Mouse (Mus musculus) limb, embryonic 11.5 days (tissue): ENCODE data around the gene Gstz1. TPM values are rescaled to one million over a fixed set of nuclear protein-coding genes. Genes with fewer than 3 reads are reported as not detected.
"Not testable (repeated sequence)": the region's sequence is repeated elsewhere in the genome, so short reads cannot be mapped to it uniquely, and the experiment has no call there.

Experiments used
- ATAC-seq: fragments of 200-750 bp; cut with Nextera tagmentation; 2 replicates; pipeline ENCODE4 v1.8.0; 2017; ENCODE audit warnings: low read depth; ENCODE audit not compliant: insufficient number of reproducible peaks, low FRiP score, low TSS enrichment
- DNase-seq: peaks from one replicate; pipeline ENCODE4 v3.0.0-alpha.2; 2015; ENCODE audit warnings: low spot score
- H3K27ac ChIP-seq: fragments of 300-500 bp; sonication (generic); replicated peaks from 2 replicates; pipeline ENCODE4 v1.5.1; 2014; ENCODE audit warnings: low read depth, mild to moderate bottlenecking, low read length
- H3K27me3 ChIP-seq: fragments of 300-500 bp; sonication (generic); 2 replicates; pipeline ENCODE4 v1.6.1; 2014; ENCODE audit warnings: mild to moderate bottlenecking, low read length, mixed read lengths; ENCODE audit not compliant: control insufficient read depth, insufficient read depth
- H3K36me3 ChIP-seq: fragments of 300-500 bp; sonication (generic); 2 replicates; pipeline ENCODE4 v1.6.1; 2014; ENCODE audit warnings: mild to moderate bottlenecking, low read length, moderate library complexity, mixed read lengths; ENCODE audit not compliant: control insufficient read depth, insufficient read depth
- H3K4me1 ChIP-seq: fragments of 300-500 bp; sonication (generic); 2 replicates; pipeline ENCODE4 v1.6.1; 2014; ENCODE audit warnings: low read length, mixed read lengths; ENCODE audit not compliant: control insufficient read depth, insufficient read depth
- H3K4me2 ChIP-seq: fragments of 300-500 bp; sonication (generic); 2 replicates; pipeline ENCODE4 v1.6.1; 2014; ENCODE audit warnings: low read depth, mild to moderate bottlenecking, moderate library complexity; ENCODE audit not compliant: severe bottlenecking
- H3K4me3 ChIP-seq: fragments of 300-500 bp; sonication (generic); 2 replicates; pipeline ENCODE4 v1.5.1; 2014; ENCODE audit warnings: low read depth, low read length
- H3K9ac ChIP-seq: fragments of 300-500 bp; sonication (generic); 2 replicates; pipeline ENCODE4 v1.6.1; 2014; ENCODE audit warnings: mild to moderate bottlenecking, low read length
- H3K9me3 ChIP-seq: fragments of 300-500 bp; sonication (generic); 2 replicates; pipeline ENCODE4 v1.6.1; 2016; ENCODE audit warnings: low read length; ENCODE audit not compliant: control insufficient read depth
- WGBS: fragments of 180-500 bp; shearing (Covaris S2); extraction: QIAGEN DNeasy Blood & Tissue Kit; methylation state at CpG from one replicate; pipeline ENCODE4 v1.1.7; 2014; 5-methylcytosine and 5-hydroxymethylcytosine counted together
- polyA plus RNA-seq: library from polyadenylated mRNA; unstranded; fragments of >200 nt; fragmentation: Nextera tagmentation; extraction: Ambion mirVana; gene quantifications from 2 replicates; pipeline ENCODE4 v1.2.1, GENCODE M21; 2014

Gene Gstz1
- polyA plus RNA-seq, 1 experiment from 2014 or later: 38.0 TPM

GRCm38 (mm10) chr12:87147395-87148089 is 577 bp downstream of the Gstz1 start, which contains the start of gene Pomt2:
Gene Pomt2 (minus strand): TSS chr12:87147968.
- DNase-seq: peak; percentile 92
- H3K4me2 ChIP-seq: peak within 1 kb of the TSS; percentile 51
- H3K27me3 ChIP-seq: no peaks in the 10 kb centered on the region
- peak within 1 kb of the TSS; percentile 89 for H3K4me3 ChIP-seq
- peak; percentile 95 for ATAC-seq
- peak within 1 kb of the TSS; percentile 93 for H3K27ac ChIP-seq
- WGBS: under 1% methylated on average over 61 of the region's 61 CpGs
- peaks cover 10% of the 10 kb centered on the region; the same call in 1 of the 2 replicates for H3K4me1 ChIP-seq
- H3K36me3 ChIP-seq: peaks cover 4% of the 10 kb centered on the region; the same call in 1 of the 2 replicates
- peak within 1 kb of the TSS; percentile 75 for H3K9ac ChIP-seq
- H3K9me3 ChIP-seq: no peaks in the 10 kb centered on the region; the same call in 1 of the 2 replicates

DNA sequence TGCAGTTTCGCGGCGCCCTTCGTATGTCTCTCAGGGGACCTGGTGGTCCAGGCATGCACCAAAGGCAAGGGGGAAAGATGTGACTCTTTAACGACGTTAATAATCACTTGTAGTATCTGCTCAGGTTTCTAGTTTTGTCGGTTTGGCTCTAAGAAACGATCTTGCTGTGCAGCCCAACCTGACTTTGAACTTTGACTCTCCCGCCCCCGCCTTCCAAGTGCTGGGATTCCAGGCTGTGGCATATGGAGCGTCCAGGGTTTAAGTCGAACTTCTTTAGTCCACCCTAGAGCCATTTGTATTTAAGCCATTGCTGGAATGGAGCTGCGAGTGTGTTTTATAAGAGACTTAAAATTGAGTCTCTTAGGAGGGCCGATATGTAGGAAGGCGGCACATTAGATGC is 1.2 kb downstream of the Gstz1 start:
- no peaks in the 10 kb centered on the region for H3K27me3 ChIP-seq
- H3K9ac ChIP-seq: peak overlapping the region; percentile 75
- H3K4me1 ChIP-seq: peaks cover 10% of the 10 kb centered on the region; the same call in 1 of the 2 replicates
- peak overlapping the region; percentile 89 for H3K4me3 ChIP-seq
- ATAC-seq (no peak), DNase-seq (no peak)
- 16% methylated on average over 15 of the region's 15 CpGs for WGBS
- H3K9me3 ChIP-seq: no peaks in the 10 kb centered on the region; the same call in 1 of the 2 replicates
- H3K36me3 ChIP-seq: peaks cover 4% of the 10 kb centered on the region; the same call in 1 of the 2 replicates
- H3K4me2 ChIP-seq: peak overlapping the region; percentile 51
- peak overlapping the region; percentile 93 for H3K27ac ChIP-seq

DNA sequence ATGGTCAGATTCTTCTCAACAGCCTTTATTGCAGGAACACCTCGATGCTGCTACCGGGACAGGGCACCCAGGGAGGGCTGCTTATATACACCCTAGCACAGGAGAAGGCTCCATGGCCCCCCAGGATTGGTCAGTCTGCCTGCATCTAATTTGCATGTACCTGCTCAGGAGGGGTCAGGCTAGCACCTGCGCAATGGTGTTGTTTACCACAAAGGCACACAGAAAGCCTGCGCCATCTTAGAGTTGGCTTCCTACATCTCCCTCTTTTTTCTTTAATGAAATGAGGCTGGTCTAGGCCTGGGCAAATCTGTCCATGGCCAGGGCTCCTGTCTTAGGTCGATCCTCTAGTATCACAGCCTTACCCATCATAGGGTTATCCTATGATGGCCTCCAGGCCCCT is 2.5 kb downstream of the Gstz1 start:
- DNase-seq (no peak), ATAC-seq (no peak)
- peaks cover 4% of the 10 kb centered on the region; the same call in 1 of the 2 replicates for H3K36me3 ChIP-seq
- H3K4me1 ChIP-seq: peaks cover 10% of the 10 kb centered on the region; the same call in 1 of the 2 replicates
- no peak overlapping the region for H3K4me2 ChIP-seq
- no peaks in the 10 kb centered on the region for H3K27me3 ChIP-seq
- H3K4me3 ChIP-seq: no peak overlapping the region
- no peak overlapping the region for H3K9ac ChIP-seq
- no peak overlapping the region for H3K27ac ChIP-seq
- WGBS: 96% methylated on average over 5 of the region's 5 CpGs
- no peaks in the 10 kb centered on the region; the same call in 1 of the 2 replicates for H3K9me3 ChIP-seq

- not testable (repeated sequence) for H3K4me3 ChIP-seq, ATAC-seq, H3K27ac ChIP-seq, DNase-seq, H3K4me1 ChIP-seq, H3K36me3 ChIP-seq, H3K4me2 ChIP-seq, H3K9me3 ChIP-seq, H3K27me3 ChIP-seq, H3K9ac ChIP-seq
- 92% methylated on average over 4 of the region's 4 CpGs for WGBS
Observed at GRCm38 (mm10) chr12:87154448-87154847, 7.5 kb downstream of the Gstz1 start.

GRCm38 (mm10) chr12:87157361-87157760 is 10.4 kb downstream of the Gstz1 start:
- H3K4me2 ChIP-seq: no peak overlapping the region
- no peak overlapping the region for H3K9ac ChIP-seq
- ATAC-seq: no peak
- H3K4me1 ChIP-seq: no peaks in the 10 kb centered on the region
- H3K27me3 ChIP-seq: no peaks in the 10 kb centered on the region
- H3K4me3 ChIP-seq: no peak overlapping the region
- DNase-seq: no peak
- WGBS: 65% methylated on average over 4 of the region's 4 CpGs
- H3K36me3 ChIP-seq: 0 out of 2 replicates have a peak, but pooled peaks cover 2% of the 10 kb centered on the region
- no peaks in the 10 kb centered on the region for H3K9me3 ChIP-seq
- no peak overlapping the region for H3K27ac ChIP-seq

DNA sequence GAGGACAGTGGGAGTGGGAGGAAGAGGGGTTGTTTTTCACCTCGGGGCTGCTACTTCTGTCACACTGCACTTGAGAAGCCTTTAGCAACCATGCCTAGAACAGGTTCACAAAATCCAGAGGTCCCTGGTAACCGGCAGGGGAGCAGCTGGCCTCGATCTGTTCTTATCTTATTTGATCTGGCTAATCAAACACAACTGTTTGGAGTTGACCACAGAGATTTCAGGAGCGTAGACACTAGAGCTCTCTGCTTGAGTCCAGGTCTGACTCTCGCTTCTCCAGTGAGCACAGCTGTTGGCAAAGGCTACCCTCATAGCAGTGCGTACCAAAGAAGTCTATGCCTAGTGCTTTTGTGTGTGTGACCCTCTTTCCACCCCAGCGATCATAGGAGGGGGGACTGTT is 11.1 kb downstream of the Gstz1 start:
- H3K27me3 ChIP-seq: no peaks in the 10 kb centered on the region
- H3K36me3 ChIP-seq: 0 out of 2 replicates have a peak, but pooled peaks cover 2% of the 10 kb centered on the region
- H3K4me3 ChIP-seq: no peak overlapping the region
- no peak overlapping the region for H3K9ac ChIP-seq
- ATAC-seq: no peak
- no peak overlapping the region for H3K27ac ChIP-seq
- H3K4me2 ChIP-seq: no peak overlapping the region
- H3K9me3 ChIP-seq: no peaks in the 10 kb centered on the region
- 79% methylated on average over 7 of the region's 7 CpGs for WGBS
- no peak for DNase-seq
- H3K4me1 ChIP-seq: no peaks in the 10 kb centered on the region

DNA sequence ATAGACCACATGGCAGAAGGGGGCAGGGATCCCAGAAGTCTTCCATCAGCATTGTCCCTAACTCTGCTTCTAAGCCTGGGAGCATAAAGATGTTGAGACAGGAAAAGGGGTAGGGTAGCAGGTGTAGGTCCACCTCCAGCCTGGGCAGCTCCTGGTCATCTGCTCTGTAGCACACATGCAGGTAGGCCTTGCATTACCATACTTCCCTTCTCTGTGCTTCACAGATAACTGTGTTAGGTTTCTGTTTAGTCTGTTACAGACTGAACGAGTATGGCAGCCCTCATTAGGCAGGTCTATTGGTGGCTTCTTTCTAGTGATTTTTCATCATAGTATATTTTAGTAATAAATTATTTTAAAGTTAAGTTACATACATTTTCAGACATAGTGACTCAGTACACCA is 13.3 kb downstream of the Gstz1 start:
- H3K4me1 ChIP-seq: no peaks in the 10 kb centered on the region
- ATAC-seq (no peak), DNase-seq (no peak)
- no peaks in the 10 kb centered on the region for H3K9me3 ChIP-seq
- H3K4me2 ChIP-seq: no peak overlapping the region
- 0 out of 2 replicates have a peak, but pooled peaks cover 4% of the 10 kb centered on the region for H3K36me3 ChIP-seq
- no peak overlapping the region for H3K27ac ChIP-seq
- 89% methylated on average over 1 of the region's 1 CpGs for WGBS
- no peak overlapping the region for H3K4me3 ChIP-seq
- H3K9ac ChIP-seq: no peak overlapping the region
- no peaks in the 10 kb centered on the region for H3K27me3 ChIP-seq

- ATAC-seq (no peak), DNase-seq (no peak)
- Histone ChIP-seq H3K4me2 (no peak overlapping the region), H3K36me3 (0 out of 2 replicates have a peak, but pooled peaks cover 4% of the 10 kb centered on the region), H3K27me3 (no peaks in the 10 kb centered on the region), H3K4me1 (no peaks in the 10 kb centered on the region), H3K9ac (no peak overlapping the region), H3K27ac (no peak overlapping the region), H3K4me3 (no peak overlapping the region), H3K9me3 (no peaks in the 10 kb centered on the region)
- 91% methylated on average over 5 of the region's 5 CpGs for WGBS
Observed at GRCm38 (mm10) chr12:87160815-87161214, 13.8 kb downstream of the Gstz1 start.
